Mouse (Mus musculus): Measurements from ENCODE around the gene Sipa1l2. TPM values are rescaled to one million over a fixed set of nuclear protein-coding genes. Genes with fewer than 3 reads are reported as not detected.

The Sipa1l2 gene
- polyA plus RNA-seq, 1 experiment from 2014 or later = 27.2 TPM

Other genes with a start within 250 kb of the Sipa1l2 start
- gene Map10, start 100.0 kb upstream of the Sipa1l2 start, polyA plus RNA-seq (2015; fragmentation: Nextera tagmentation; extraction: Ambion mirVana) = 8.4 and 8.8 TPM in 2 replicates
- gene Ntpcr, start 160.2 kb upstream of the Sipa1l2 start, polyA plus RNA-seq (2015; fragmentation: Nextera tagmentation; extraction: Ambion mirVana) = 19.6 and 23.4 TPM in 2 replicates

All from forebrain, embryonic 13.5 days (tissue).